Mouse (Mus musculus) CH12.LX (cell line): ENCODE measurements around the gene Plekha5.

Source experiments
- BHLHE40 ChIP-seq: IDR thresholded peaks from 2 replicates; pipeline ENCODE4 v1.6.1; 2011; ENCODE audit warnings: mild to moderate bottlenecking, low read depth, low read length, improper control_type of control experiment
- CHD1 ChIP-seq: IDR thresholded peaks from 2 replicates; pipeline ENCODE4 v1.6.1; 2012; ENCODE audit warnings: low read depth, low read length, improper control_type of control experiment, inconsistent platforms
- CTCF ChIP-seq, 2 experiments: IDR thresholded peaks in 1 of 2; conservative IDR thresholded peaks in 1 of 2; 2 replicates each; pipeline ENCODE4 v1.5.1; 2011 to 2012; ENCODE audit warnings: low read depth in 2 of 2, low read length in 2 of 2, improper control_type of control experiment in 1 of 2, inconsistent platforms in 1 of 2, mild to moderate bottlenecking in 1 of 2, moderate library complexity in 1 of 2
- EP300 ChIP-seq: IDR thresholded peaks from 2 replicates; pipeline ENCODE4 v1.6.1; 2011; ENCODE audit warnings: low read length, improper control_type of control experiment
- MAX ChIP-seq: IDR thresholded peaks from 2 replicates; pipeline ENCODE4 v1.6.1; 2011; ENCODE audit warnings: low read length, improper control_type of control experiment
- NELFE ChIP-seq: IDR thresholded peaks from 2 replicates; pipeline ENCODE4 v1.6.1; 2011; ENCODE audit warnings: low read depth, low read length, improper control_type of control experiment
- NRF1 ChIP-seq: IDR thresholded peaks from 2 replicates; pipeline ENCODE4 v1.6.1; 2014; ENCODE audit warnings: low read depth, mild to moderate bottlenecking, inconsistent platforms, low read length, improper control_type of control experiment, moderate library complexity
- POLR2A ChIP-seq: IDR thresholded peaks from 2 replicates; pipeline ENCODE4 v1.6.1; 2011; ENCODE audit warnings: low read depth, mild to moderate bottlenecking, improper control_type of control experiment, low read length
- RCOR1 ChIP-seq: conservative IDR thresholded peaks from 2 replicates; pipeline ENCODE4 v1.6.1; 2012; ENCODE audit warnings: low read depth, mild to moderate bottlenecking, inconsistent platforms, low read length, improper control_type of control experiment
- SIN3A ChIP-seq: IDR thresholded peaks from 2 replicates; pipeline ENCODE4 v1.6.1; 2012; ENCODE audit warnings: low read length, improper control_type of control experiment, inconsistent platforms
- TCF12 ChIP-seq: IDR thresholded peaks from 2 replicates; pipeline ENCODE4 v1.6.1; 2014; ENCODE audit warnings: low read depth, mild to moderate bottlenecking, inconsistent platforms, low read length, improper control_type of control experiment
- USF2 ChIP-seq: conservative IDR thresholded peaks from 2 replicates; pipeline ENCODE4 v1.6.1; 2011; ENCODE audit warnings: low read depth, low read length, improper control_type of control experiment
- ZKSCAN1 ChIP-seq: IDR thresholded peaks from 2 replicates; pipeline ENCODE4 v1.6.1; 2012; ENCODE audit warnings: low read depth, inconsistent platforms, low read length, improper control_type of control experiment, borderline replicate concordance

GRCm38 (mm10) chr6:140478031-140478430, 54.2 kb downstream of the Plekha5 start:
- TF ChIP-seq SIN3A = no peak
- no peak for TF ChIP-seq USF2
- no peak for TF ChIP-seq CTCF (conservative IDR thresholded peaks at IDR 0.05 in 1 of 2, IDR thresholded peaks at IDR 0.05 in 1 of 2; ENCODE audit: low read depth in 2 of 2, low read length in 2 of 2)
- TF ChIP-seq MAX = no peak
- no peak for TF ChIP-seq NELFE
- TF ChIP-seq POLR2A = no peak
- no peak for TF ChIP-seq NRF1
- TF ChIP-seq ZKSCAN1 = no peak
- no peak for TF ChIP-seq TCF12
- TF ChIP-seq EP300 = no peak
- no peak for TF ChIP-seq BHLHE40
- TF ChIP-seq RCOR1 = no peak
- TF ChIP-seq CHD1 = no peak
